Mouse (Mus musculus) liver, postnatal 0 days (tissue): ENCODE measurements around the gene G2e3. TPM values are rescaled to one million over a fixed set of nuclear protein-coding genes. Genes with fewer than 3 reads are reported as not detected.

Experiments
- ATAC-seq: fragments of 200-750 bp; cut with Nextera tagmentation; 2 replicates; pipeline ENCODE4 v1.8.0; 2017; ENCODE audit warnings: mild to moderate bottlenecking, moderate library complexity
- DNase-seq: peaks from one replicate; pipeline ENCODE4 v3.0.0-alpha.2; 2016
- H3K27ac ChIP-seq: fragments of 300-500 bp; sonication (generic); 2 replicates; pipeline ENCODE4 v1.5.1; 2014; ENCODE audit warnings: antibody characterized with exemption, moderate library complexity, mild to moderate bottlenecking, low read depth
- H3K27me3 ChIP-seq: fragments of 300-500 bp; sonication (generic); 2 replicates; pipeline ENCODE4 v1.6.1; 2014; ENCODE audit warnings: low read length, control low read depth, mixed read lengths; ENCODE audit not compliant: insufficient read depth
- H3K36me3 ChIP-seq: fragments of 300-500 bp; sonication (generic); replicated peaks from 2 replicates; pipeline ENCODE4 v1.6.1; 2014; ENCODE audit warnings: mild to moderate bottlenecking, control low read depth, low read length, moderate library complexity, mixed read lengths; ENCODE audit not compliant: insufficient read depth
- H3K4me1 ChIP-seq: fragments of 300-500 bp; sonication (generic); 2 replicates; pipeline ENCODE4 v1.6.1; 2014; ENCODE audit warnings: antibody characterized with exemption, mild to moderate bottlenecking, control low read depth; ENCODE audit not compliant: insufficient read depth
- H3K4me2 ChIP-seq: fragments of 300-500 bp; sonication (generic); 2 replicates; pipeline ENCODE4 v1.6.1; 2014; ENCODE audit warnings: low read depth, mild to moderate bottlenecking, low read length, moderate library complexity, mixed read lengths
- H3K4me3 ChIP-seq: fragments of 300-500 bp; sonication (generic); 2 replicates; pipeline ENCODE4 v1.5.1; 2014; ENCODE audit warnings: low read depth, low read length
- H3K9ac ChIP-seq: fragments of 300-500 bp; sonication (generic); replicated peaks from 2 replicates; pipeline ENCODE4 v1.6.1; 2014; ENCODE audit warnings: mild to moderate bottlenecking, moderate library complexity
- H3K9me3 ChIP-seq: fragments of 300-500 bp; sonication (generic); 2 replicates; pipeline ENCODE4 v1.6.1; 2016; ENCODE audit warnings: mild to moderate bottlenecking, control low read depth, low read length, mixed read lengths
- CTCF ChIP-seq: sonication (generic); IDR thresholded peaks from 2 replicates; pipeline ENCODE4 v1.5.1; 2016; ENCODE audit warnings: antibody characterized with exemption, low read depth
- EP300 ChIP-seq: IDR thresholded peaks from 2 replicates; pipeline ENCODE4 v1.6.1; 2016; ENCODE audit warnings: antibody characterized with exemption, low read depth, mild to moderate bottlenecking
- WGBS: fragments of 180-500 bp; shearing (Covaris S2); extraction: QIAGEN DNeasy Blood & Tissue Kit; methylation state at CpG from one replicate; pipeline ENCODE4 v1.1.7; 2014; ENCODE audit not compliant: insufficient replicate concordance; 5-methylcytosine and 5-hydroxymethylcytosine counted together
- polyA plus RNA-seq: library from polyadenylated mRNA; unstranded; fragments of >200 nt; fragmentation: Nextera tagmentation; extraction: Ambion mirVana; gene quantifications from 2 replicates; pipeline ENCODE4 v1.2.1, GENCODE M21; 2015

Gene G2e3
- polyA plus RNA-seq, 1 experiment from 2014 or later, result 6.8 TPM

GRCm38 (mm10) chr12:51399871-51400270, 52.0 kb downstream of the G2e3 start:
- peak; percentile 38; the same call in 1 of the 2 replicates for TF ChIP-seq EP300
- no peak for TF ChIP-seq CTCF
- ATAC-seq, result peak; percentile 50; the same call in 1 of the 2 replicates
- 89% methylated on average over 6 of the region's 6 CpGs for WGBS
- no peak overlapping the region for H3K9ac ChIP-seq
- no peak overlapping the region for H3K4me3 ChIP-seq
- H3K4me2 ChIP-seq, result no peak overlapping the region
- no peak overlapping the region for H3K27ac ChIP-seq
- H3K27me3 ChIP-seq, result no peaks in the 10 kb centered on the region
- H3K36me3 ChIP-seq, result peaks cover 55% of the 10 kb centered on the region
- H3K4me1 ChIP-seq, result no peaks in the 10 kb centered on the region
- H3K9me3 ChIP-seq, result no peaks in the 10 kb centered on the region
- no peak for DNase-seq

- Histone ChIP-seq H3K9me3 (no peaks in the 10 kb centered on the region), H3K4me2 (no peak overlapping the region), H3K9ac (no peak overlapping the region), H3K27me3 (no peaks in the 10 kb centered on the region), H3K27ac (no peak overlapping the region), H3K4me1 (no peaks in the 10 kb centered on the region), H3K36me3 (peaks cover 47% of the 10 kb centered on the region), H3K4me3 (no peak overlapping the region)
- ATAC-seq (no peak), DNase-seq (no peak)
- no peak for TF ChIP-seq EP300
- TF ChIP-seq CTCF, result peak; percentile 57
- WGBS, result 78% methylated on average over 5 of the region's 5 CpGs
These were observed 54.3 kb downstream of the G2e3 start for GRCm38 (mm10) chr12:51402060-51402698.

DNA sequence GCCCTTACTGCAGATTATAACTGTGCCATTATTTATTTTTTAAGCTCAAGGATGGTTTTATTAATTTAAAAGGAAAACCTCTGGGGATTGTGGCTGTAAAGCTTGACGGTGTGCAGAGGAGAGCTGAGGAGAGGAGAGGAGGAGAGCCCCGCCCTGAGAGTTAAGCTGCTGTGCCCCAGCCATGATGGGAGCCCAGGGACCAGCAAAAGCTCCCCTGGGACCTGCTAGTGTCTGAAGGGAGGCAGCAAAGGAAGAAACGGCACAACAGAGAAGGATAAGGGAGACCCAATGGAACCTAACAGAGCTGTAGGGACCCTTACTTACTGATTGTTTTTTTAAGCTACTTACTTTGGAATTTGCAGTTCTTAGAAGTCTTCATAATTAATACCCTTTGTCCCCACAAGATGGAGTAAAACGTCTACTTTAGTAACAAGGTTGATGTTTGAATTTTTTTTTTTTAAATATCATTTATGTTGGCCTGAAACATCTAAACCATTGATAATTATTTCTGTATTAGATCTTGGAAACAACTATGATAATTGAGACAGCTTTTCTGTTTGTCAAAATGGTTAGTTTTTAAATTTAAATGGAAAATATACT, 56.2 kb downstream of the G2e3 start:
- Histone ChIP-seq H3K4me2 (no peak overlapping the region), H3K27me3 (no peaks in the 10 kb centered on the region), H3K9me3 (no peaks in the 10 kb centered on the region), H3K27ac (no peak overlapping the region), H3K36me3 (peaks cover 38% of the 10 kb centered on the region), H3K4me3 (no peak overlapping the region), H3K9ac (no peak overlapping the region), H3K4me1 (no peaks in the 10 kb centered on the region)
- no peak for ATAC-seq
- DNase-seq, result no peak
- 71% methylated on average over 4 of the region's 4 CpGs for WGBS
- TF ChIP-seq CTCF (0 out of 2 replicates have a peak, but pooled peaks have one; percentile 4), EP300 (no peak)

GRCm38 (mm10) chr12:51411362-51411761, 63.5 kb downstream of the G2e3 start:
- Histone ChIP-seq H3K4me3 (no peak overlapping the region), H3K27ac (no peak overlapping the region), H3K4me2 (no peak overlapping the region), H3K9ac (no peak overlapping the region), H3K27me3 (no peaks in the 10 kb centered on the region), H3K36me3 (peaks cover 24% of the 10 kb centered on the region), H3K9me3 (no peaks in the 10 kb centered on the region), H3K4me1 (no peaks in the 10 kb centered on the region)
- 49% methylated on average over 4 of the region's 4 CpGs for WGBS
- DNase-seq (no peak), ATAC-seq (no peak)
- TF ChIP-seq CTCF (no peak), EP300 (no peak)

Other genes starting within 250 kb of the G2e3 start
- gene Scfd1, start 29.4 kb downstream of the G2e3 start, polyA plus RNA-seq, result 29.4 and 30.8 TPM in 2 replicates
- gene Coch, start 245.3 kb downstream of the G2e3 start, polyA plus RNA-seq, result 0.04 and 0.09 TPM in 2 replicates